Mouse (Mus musculus) neural tube, embryonic 13.5 days (tissue): Measurements from ENCODE around the gene Ankrd54. TPM values are rescaled to one million over a fixed set of nuclear protein-coding genes. Genes with fewer than 3 reads are reported as not detected.

Experiments used
- ATAC-seq: fragments of 200-750 bp; cut with Nextera tagmentation; 2 replicates; pipeline ENCODE4 v1.8.0; 2017; ENCODE audit warnings: low read depth, mild to moderate bottlenecking, moderate TSS enrichment, moderate library complexity
- H3K27ac ChIP-seq: fragments of 300-500 bp; sonication (generic); replicated peaks from 2 replicates; pipeline ENCODE4 v1.5.1; 2015; ENCODE audit warnings: moderate library complexity, mild to moderate bottlenecking, inconsistent platforms
- H3K27me3 ChIP-seq: fragments of 300-500 bp; sonication (generic); 2 replicates; pipeline ENCODE4 v1.6.1; 2015; ENCODE audit warnings: mild to moderate bottlenecking, inconsistent platforms
- H3K36me3 ChIP-seq: fragments of 300-500 bp; sonication (generic); 2 replicates; pipeline ENCODE4 v1.6.1; 2015; ENCODE audit warnings: mild to moderate bottlenecking, inconsistent platforms
- H3K4me1 ChIP-seq: fragments of 300-500 bp; sonication (generic); replicated peaks from 2 replicates; pipeline ENCODE4 v1.6.1; 2015; ENCODE audit warnings: inconsistent platforms
- H3K4me2 ChIP-seq: fragments of 300-500 bp; sonication (generic); 2 replicates; pipeline ENCODE4 v1.6.1; 2015; ENCODE audit warnings: inconsistent platforms, mild to moderate bottlenecking, moderate library complexity
- H3K4me3 ChIP-seq: fragments of 300-500 bp; sonication (generic); 2 replicates; pipeline ENCODE4 v1.5.1; 2015; ENCODE audit warnings: mild to moderate bottlenecking, inconsistent platforms
- H3K9ac ChIP-seq: fragments of 300-500 bp; sonication (generic); 2 replicates; pipeline ENCODE4 v1.6.1; 2015; ENCODE audit warnings: moderate library complexity, mild to moderate bottlenecking, inconsistent platforms
- H3K9me3 ChIP-seq: fragments of 300-500 bp; sonication (generic); 2 replicates; pipeline ENCODE4 v1.6.1; 2016; ENCODE audit warnings: inconsistent platforms
- whole genome bisulfite sequencing: fragments of 180-500 bp; shearing (Covaris S2); methylation state at CpG from one replicate; pipeline ENCODE4 v1.1.7; 2015; 5-methylcytosine and 5-hydroxymethylcytosine counted together
- polyA plus RNA-seq: library from polyadenylated mRNA; unstranded; fragments of >200 nt; fragmentation: Nextera tagmentation; extraction: Ambion mirVana; gene quantifications from 2 replicates; pipeline ENCODE4 v1.2.1, GENCODE M21; 2015

The Ankrd54 gene
- polyA plus RNA-seq, 1 experiment from 2014 or later, result 52.9 TPM

GRCm38 (mm10) chr15:79052366-79052765 lies 10.3 kb downstream of the Ankrd54 start:
- H3K4me1 ChIP-seq, result peaks cover 10% of the 10 kb centered on the region
- H3K4me3 ChIP-seq, result no peak overlapping the region
- no peak for ATAC-seq
- H3K27ac ChIP-seq, result no peak overlapping the region
- no peak overlapping the region for H3K9ac ChIP-seq
- 79% methylated on average over 2 of the region's 2 CpGs for WGBS
- no peaks in the 10 kb centered on the region for H3K9me3 ChIP-seq
- no peaks in the 10 kb centered on the region for H3K27me3 ChIP-seq
- H3K4me2 ChIP-seq, result no peak overlapping the region
- H3K36me3 ChIP-seq, result peaks cover 58% of the 10 kb centered on the region

- no peak for ATAC-seq
- no peak overlapping the region for H3K4me3 ChIP-seq
- peaks cover 10% of the 10 kb centered on the region for H3K4me1 ChIP-seq
- peaks cover 51% of the 10 kb centered on the region for H3K36me3 ChIP-seq
- WGBS, result 68% methylated on average over 13 of the region's 13 CpGs
- no peak overlapping the region for H3K27ac ChIP-seq
- H3K9ac ChIP-seq, result no peak overlapping the region
- H3K4me2 ChIP-seq, result no peak overlapping the region
- no peaks in the 10 kb centered on the region for H3K27me3 ChIP-seq
- H3K9me3 ChIP-seq, result no peaks in the 10 kb centered on the region
Measured at GRCm38 (mm10) chr15:79051461-79052360, 11.0 kb downstream of the Ankrd54 start.

GRCm38 (mm10) chr15:79050964-79051363 lies 11.7 kb downstream of the Ankrd54 start:
- ATAC-seq, result no peak

GRCm38 (mm10) chr15:79050160-79050845 lies 12.4 kb downstream of the Ankrd54 start:
- no peaks in the 10 kb centered on the region for H3K9me3 ChIP-seq
- 43% methylated on average over 9 of the region's 9 CpGs for WGBS
- H3K4me1 ChIP-seq, result peaks cover 10% of the 10 kb centered on the region
- ATAC-seq, result no peak
- no peak overlapping the region for H3K4me3 ChIP-seq
- peak overlapping the region; percentile 18; the same call in 1 of the 2 replicates for H3K9ac ChIP-seq
- no peak overlapping the region for H3K27ac ChIP-seq
- H3K27me3 ChIP-seq, result no peaks in the 10 kb centered on the region
- H3K36me3 ChIP-seq, result peaks cover 37% of the 10 kb centered on the region
- no peak overlapping the region for H3K4me2 ChIP-seq

More at GRCm38 (mm10) chr15:79050964-79051363, 11.7 kb downstream of the Ankrd54 start:
- Histone ChIP-seq H3K4me2 (no peak overlapping the region), H3K36me3 (peaks cover 44% of the 10 kb centered on the region), H3K9me3 (no peaks in the 10 kb centered on the region), H3K4me1 (peaks cover 10% of the 10 kb centered on the region), H3K27me3 (no peaks in the 10 kb centered on the region), H3K4me3 (no peak overlapping the region), H3K9ac (no peak overlapping the region), H3K27ac (no peak overlapping the region)
- WGBS, result 85% methylated on average over 2 of the region's 2 CpGs

GRCm38 (mm10) chr15:79048186-79048585 lies 14.5 kb downstream of the Ankrd54 start:
- no peak overlapping the region for H3K4me3 ChIP-seq
- 49% methylated on average over 4 of the region's 4 CpGs for WGBS
- H3K36me3 ChIP-seq, result peaks cover 16% of the 10 kb centered on the region
- no peak overlapping the region for H3K9ac ChIP-seq
- peaks cover 26% of the 10 kb centered on the region for H3K4me1 ChIP-seq
- peaks cover 9% of the 10 kb centered on the region for H3K27me3 ChIP-seq
- no peak overlapping the region for H3K4me2 ChIP-seq
- no peak overlapping the region for H3K27ac ChIP-seq
- no peaks in the 10 kb centered on the region for H3K9me3 ChIP-seq
- no peak for ATAC-seq

- H3K4me2 ChIP-seq, result no peak overlapping the region
Measured at GRCm38 (mm10) chr15:79044837-79045236, 17.9 kb downstream of the Ankrd54 start.

GRCm38 (mm10) chr15:79042721-79043491 lies 19.8 kb downstream of the Ankrd54 start:
- peak overlapping the region; percentile 69 for H3K9ac ChIP-seq
- H3K9me3 ChIP-seq, result no peaks in the 10 kb centered on the region
- WGBS, result under 1% methylated on average over 103 of the region's 105 CpGs
- peak overlapping the region; percentile 86 for H3K4me2 ChIP-seq
- H3K4me1 ChIP-seq, result peaks cover 49% of the 10 kb centered on the region
- no peaks in the 10 kb centered on the region for H3K36me3 ChIP-seq
- H3K4me3 ChIP-seq, result peak overlapping the region; percentile 55
- H3K27ac ChIP-seq, result 0 out of 2 replicates have a peak overlapping the region, but pooled peaks have one; percentile 23
- peaks cover 50% of the 10 kb centered on the region for H3K27me3 ChIP-seq
- peak; percentile 27; the same call in 1 of the 2 replicates for ATAC-seq

More at GRCm38 (mm10) chr15:79044837-79045236, 17.9 kb downstream of the Ankrd54 start:
- peaks cover 35% of the 10 kb centered on the region for H3K4me1 ChIP-seq
- peaks cover 40% of the 10 kb centered on the region for H3K27me3 ChIP-seq
- H3K36me3 ChIP-seq, result no peaks in the 10 kb centered on the region
- H3K4me3 ChIP-seq, result no peak overlapping the region
- peak; percentile 62 for ATAC-seq
- no peaks in the 10 kb centered on the region for H3K9me3 ChIP-seq
- 1% methylated on average over 4 of the region's 4 CpGs for WGBS
- no peak overlapping the region; the same call in 1 of the 2 replicates for H3K9ac ChIP-seq
- 0 out of 2 replicates have a peak overlapping the region, but pooled peaks have one; percentile 15 for H3K27ac ChIP-seq

GRCm38 (mm10) chr15:79041585-79041984 lies 21.1 kb downstream of the Ankrd54 start, which contains the start of gene Galr3:
TSS of gene Galr3 (plus strand) at chr15:79041885.
- Histone ChIP-seq H3K4me2 (peak within 1 kb of the TSS; percentile 86), H3K27ac (no peak within 1 kb of the TSS), H3K27me3 (peaks cover 50% of the 10 kb centered on the region), H3K36me3 (no peaks in the 10 kb centered on the region), H3K9me3 (no peaks in the 10 kb centered on the region), H3K4me3 (peak within 1 kb of the TSS; percentile 55), H3K9ac (peak within 1 kb of the TSS; percentile 69), H3K4me1 (peaks cover 53% of the 10 kb centered on the region)
- WGBS, result 85% methylated on average over 6 of the region's 6 CpGs
- no peak for ATAC-seq

GRCm38 (mm10) chr15:79040501-79041416 lies 21.9 kb downstream of the Ankrd54 start:
- H3K4me3 ChIP-seq, result peak overlapping the region; percentile 22
- H3K9me3 ChIP-seq, result no peaks in the 10 kb centered on the region
- 20% methylated on average over 24 of the region's 24 CpGs for WGBS
- H3K27me3 ChIP-seq, result peaks cover 50% of the 10 kb centered on the region
- no peaks in the 10 kb centered on the region for H3K36me3 ChIP-seq
- H3K4me2 ChIP-seq, result peak overlapping the region; percentile 48
- no peak for ATAC-seq
- H3K9ac ChIP-seq, result peak overlapping the region; percentile 18; the same call in 1 of the 2 replicates
- peaks cover 53% of the 10 kb centered on the region for H3K4me1 ChIP-seq
- H3K27ac ChIP-seq, result no peak overlapping the region

- Histone ChIP-seq H3K36me3 (0 out of 2 replicates have a peak, but pooled peaks cover 4% of the 10 kb centered on the region), H3K27ac (no peak overlapping the region), H3K4me2 (no peak overlapping the region), H3K27me3 (peaks cover 48% of the 10 kb centered on the region), H3K9me3 (no peaks in the 10 kb centered on the region), H3K9ac (no peak overlapping the region), H3K4me1 (peaks cover 42% of the 10 kb centered on the region), H3K4me3 (no peak overlapping the region)
- peak; percentile 7; the same call in 1 of the 2 replicates for ATAC-seq
- 24% methylated on average over 7 of the region's 7 CpGs for WGBS
Measured at GRCm38 (mm10) chr15:79038853-79039252, 23.8 kb downstream of the Ankrd54 start.
